Mouse (Mus musculus) heart, embryonic 16.5 days (tissue): Measurements from ENCODE around the gene Atcay. TPM values are rescaled to one million over a fixed set of nuclear protein-coding genes. Genes with fewer than 3 reads are reported as not detected.

ENCODE experiments used
- ATAC-seq: fragments of 200-750 bp; cut with Nextera tagmentation; replicated peaks from 2 replicates; pipeline ENCODE4 v1.8.0; 2017; ENCODE audit warnings: moderate number of reproducible peaks; ENCODE audit not compliant: insufficient read depth, low FRiP score; ENCODE audit errors: extremely low read depth
- H3K27ac ChIP-seq: fragments of 300-500 bp; sonication (generic); 2 replicates; pipeline ENCODE4 v1.5.1; 2014; ENCODE audit warnings: mild to moderate bottlenecking, low read length, control low read depth, moderate library complexity
- H3K27me3 ChIP-seq: fragments of 300-500 bp; sonication (generic); 2 replicates; pipeline ENCODE4 v1.6.1; 2014; ENCODE audit warnings: low read length, mixed read lengths; ENCODE audit not compliant: control insufficient read depth, insufficient read depth
- H3K36me3 ChIP-seq: fragments of 300-500 bp; sonication (generic); 2 replicates; pipeline ENCODE4 v1.6.1; 2014; ENCODE audit not compliant: control insufficient read depth, insufficient read depth
- H3K4me1 ChIP-seq: fragments of 300-500 bp; sonication (generic); 2 replicates; pipeline ENCODE4 v1.6.1; 2014; ENCODE audit warnings: low read length, mixed read lengths; ENCODE audit not compliant: control insufficient read depth, insufficient read depth
- H3K4me2 ChIP-seq: fragments of 300-500 bp; sonication (generic); 2 replicates; pipeline ENCODE4 v1.6.1; 2014; ENCODE audit warnings: low read depth, mild to moderate bottlenecking, control low read depth, low read length
- H3K4me3 ChIP-seq: fragments of 300-500 bp; sonication (generic); 2 replicates; pipeline ENCODE4 v1.5.1; 2014; ENCODE audit warnings: mild to moderate bottlenecking, control low read depth, low read length
- H3K9ac ChIP-seq: fragments of 300-500 bp; sonication (generic); 2 replicates; pipeline ENCODE4 v1.6.1; 2014; ENCODE audit warnings: low read length, control low read depth
- H3K9me3 ChIP-seq: fragments of 300-500 bp; sonication (generic); replicated peaks from 2 replicates; pipeline ENCODE4 v1.6.1; 2016; ENCODE audit warnings: low read length; ENCODE audit not compliant: control insufficient read depth
- WGBS: fragments of 180-500 bp; shearing (Covaris S2); extraction: QIAGEN DNeasy Blood & Tissue Kit; methylation state at CpG from one replicate; pipeline ENCODE4 v1.1.7; 2014; 5-methylcytosine and 5-hydroxymethylcytosine counted together
- microRNA-seq: library from miRNA; unstranded; fragments of <30 nt; microRNA quantifications from one replicate; pipeline ENCODE4, GENCODE M21; 2017
- polyA plus RNA-seq: library from polyadenylated mRNA; unstranded; fragments of >200 nt; fragmentation: Nextera tagmentation; extraction: Ambion mirVana; gene quantifications from 2 replicates; pipeline ENCODE4 v1.2.1, GENCODE M21; 2015

Gene Atcay
- polyA plus RNA-seq, 1 experiment from 2014 or later = 0.33 TPM

GRCm38 (mm10) chr10:81154736-81155135, 75.9 kb downstream of the Atcay start:
- Histone ChIP-seq H3K27ac (no peak overlapping the region), H3K9ac (no peak overlapping the region), H3K4me3 (no peak overlapping the region), H3K4me1 (peaks cover 5% of the 10 kb centered on the region; the same call in 1 of the 2 replicates), H3K9me3 (no peaks in the 10 kb centered on the region), H3K4me2 (no peak overlapping the region), H3K27me3 (no peaks in the 10 kb centered on the region), H3K36me3 (peaks cover 44% of the 10 kb centered on the region)
- ATAC-seq = no peak
- WGBS = 76% methylated on average over 6 of the region's 6 CpGs

Small RNA genes within 50 kb of the gene (microRNA-seq; reads per million reads assigned to microRNA genes)
- gene Mir3057 = 10.8 reads per million, percentile 28 among the genes with 10 or more reads in this experiment

Other genes starting within 250 kb of the Atcay start
- gene Gng7, start 215.9 kb downstream of the Atcay start, polyA plus RNA-seq = 1.4 TPM in 2 replicates
- gene Diras1, start 205.2 kb downstream of the Atcay start, polyA plus RNA-seq = 0.06 and 0.09 TPM in 2 replicates
- 9.6 and 10.8 TPM in 2 replicates for gene Slc39a3, start 193.4 kb downstream of the Atcay start, polyA plus RNA-seq
- 166 and 174 TPM in 2 replicates for gene Sgta, start 170.7 kb downstream of the Atcay start, polyA plus RNA-seq
- gene Thop1, start 160.8 kb downstream of the Atcay start, polyA plus RNA-seq = 29.8 and 31.4 TPM in 2 replicates
- gene Creb3l3, start 132.0 kb downstream of the Atcay start, polyA plus RNA-seq = 0.70 and 1.00 TPM in 2 replicates
- 143 and 152 TPM in 2 replicates for gene Map2k2, start 124.9 kb downstream of the Atcay start, polyA plus RNA-seq
- 25.5 and 30.1 TPM in 2 replicates for gene Zbtb7a, start 95.6 kb downstream of the Atcay start, polyA plus RNA-seq
- gene Pias4, start 62.9 kb downstream of the Atcay start, polyA plus RNA-seq = 34.7 and 37.5 TPM in 2 replicates
- gene Eef2, start 54.2 kb downstream of the Atcay start, polyA plus RNA-seq = 435 and 443 TPM in 2 replicates
- gene Dapk3, start 47.8 kb downstream of the Atcay start, polyA plus RNA-seq = 33.9 and 40.2 TPM in 2 replicates
- 0.11 TPM in 2 replicates for gene 4930442H23Rik, start 47.0 kb downstream of the Atcay start, polyA plus RNA-seq
- 11.9 and 14.6 TPM in 2 replicates for gene Nmrk2, start 28.8 kb downstream of the Atcay start, polyA plus RNA-seq
- 5.0 and 6.2 TPM in 2 replicates for gene Zfr2, start 2.3 kb upstream of the Atcay start, polyA plus RNA-seq
- 2.6 and 2.7 TPM in 2 replicates for gene Matk, start 22.1 kb upstream of the Atcay start, polyA plus RNA-seq
- gene Mrpl54, start 36.1 kb upstream of the Atcay start, polyA plus RNA-seq = 230 TPM in 2 replicates
- 62.7 and 63.0 TPM in 2 replicates for gene Apba3, start 36.1 kb upstream of the Atcay start, polyA plus RNA-seq
- gene Tjp3, start 60.7 kb upstream of the Atcay start, polyA plus RNA-seq = 4.7 and 5.3 TPM in 2 replicates
- 31.3 and 33.2 TPM in 2 replicates for gene Pip5k1c, start 62.1 kb upstream of the Atcay start, polyA plus RNA-seq
- gene Cactin, start 90.3 kb upstream of the Atcay start, polyA plus RNA-seq = 28.1 and 29.6 TPM in 2 replicates
- 15.2 and 16.3 TPM in 2 replicates for gene Tbxa2r, start 97.9 kb upstream of the Atcay start, polyA plus RNA-seq
- 0.08 and 0.11 TPM in 2 replicates for gene Gipc3, start 112.4 kb upstream of the Atcay start, polyA plus RNA-seq
- gene Hmg20b, start 119.6 kb upstream of the Atcay start, polyA plus RNA-seq = 86.5 and 86.8 TPM in 2 replicates
- 16.5 and 17.6 TPM in 2 replicates for gene Mfsd12, start 126.7 kb upstream of the Atcay start, polyA plus RNA-seq
- 1.8 and 1.9 TPM in 2 replicates for gene 4930404N11Rik, start 135.0 kb upstream of the Atcay start, polyA plus RNA-seq
- 74.6 and 82.8 TPM in 2 replicates for gene Fzr1, start 147.7 kb upstream of the Atcay start, polyA plus RNA-seq
- gene Dohh, start 153.6 kb upstream of the Atcay start, polyA plus RNA-seq = 83.4 and 86.2 TPM in 2 replicates
- 2.1 and 2.6 TPM in 2 replicates for gene Gm48551, start 153.6 kb upstream of the Atcay start, polyA plus RNA-seq
- 0.55 and 0.83 TPM in 2 replicates for gene Gm48552, start 158.2 kb upstream of the Atcay start, polyA plus RNA-seq
- 5.0 and 9.2 TPM in 2 replicates for gene Smim24, start 162.2 kb upstream of the Atcay start, polyA plus RNA-seq
- gene Nfic, start 224.8 kb upstream of the Atcay start, polyA plus RNA-seq = 54.7 and 61.1 TPM in 2 replicates